Mouse (Mus musculus): ENCODE measurements at regions not wholly inside any gene's neighbourhood (a gene's known extent, or its start where the extent isn't known, plus 50 kb on each side); places are given as distances from the start of the nearest gene placed in this dataset.
"Not testable (repeated sequence)": the region's sequence is repeated elsewhere in the genome, so short reads cannot be mapped to it uniquely, and the experiment has no call there.

DNA sequence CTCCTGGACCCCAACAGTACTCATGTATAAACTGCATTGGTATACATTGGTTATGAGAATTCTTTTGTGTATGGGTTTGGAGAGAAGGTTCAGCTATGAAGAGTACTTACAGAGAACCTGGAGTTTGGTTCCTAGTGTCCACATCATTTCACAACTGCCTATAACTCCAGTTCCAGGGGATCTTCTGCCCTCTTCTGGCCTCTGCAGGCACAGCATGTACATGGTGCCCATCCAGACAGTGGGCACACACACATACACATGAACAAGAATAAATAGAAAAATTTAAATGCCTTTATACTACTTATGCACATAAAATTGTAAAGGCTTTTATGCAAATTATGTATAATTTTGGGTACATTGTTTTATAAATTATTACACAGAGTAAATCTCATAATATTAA is 59.9 kb upstream of the Spon1 start:
- no peak for DNase-seq

DNA sequence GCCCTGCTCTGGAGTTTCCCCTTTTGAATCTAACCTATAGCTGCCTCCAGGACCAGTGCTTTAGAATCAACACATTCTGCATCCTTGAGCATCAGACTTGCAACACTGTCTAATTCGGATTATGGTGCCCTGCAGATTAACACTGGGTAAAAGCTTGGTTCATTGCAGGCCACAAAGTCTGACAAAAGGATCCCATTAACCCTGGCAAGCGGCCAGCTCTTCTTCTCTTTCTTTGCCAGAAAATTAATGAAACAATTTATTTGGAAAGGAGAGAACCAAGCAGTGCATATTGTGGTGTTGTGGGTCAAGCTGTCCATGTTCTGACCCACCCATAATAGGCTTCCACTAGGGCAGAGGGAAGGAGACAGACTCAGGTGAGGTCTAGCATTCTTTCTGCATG is 58.2 kb upstream of the Spon1 start:
- DNase-seq = peak; percentile 17

DNA sequence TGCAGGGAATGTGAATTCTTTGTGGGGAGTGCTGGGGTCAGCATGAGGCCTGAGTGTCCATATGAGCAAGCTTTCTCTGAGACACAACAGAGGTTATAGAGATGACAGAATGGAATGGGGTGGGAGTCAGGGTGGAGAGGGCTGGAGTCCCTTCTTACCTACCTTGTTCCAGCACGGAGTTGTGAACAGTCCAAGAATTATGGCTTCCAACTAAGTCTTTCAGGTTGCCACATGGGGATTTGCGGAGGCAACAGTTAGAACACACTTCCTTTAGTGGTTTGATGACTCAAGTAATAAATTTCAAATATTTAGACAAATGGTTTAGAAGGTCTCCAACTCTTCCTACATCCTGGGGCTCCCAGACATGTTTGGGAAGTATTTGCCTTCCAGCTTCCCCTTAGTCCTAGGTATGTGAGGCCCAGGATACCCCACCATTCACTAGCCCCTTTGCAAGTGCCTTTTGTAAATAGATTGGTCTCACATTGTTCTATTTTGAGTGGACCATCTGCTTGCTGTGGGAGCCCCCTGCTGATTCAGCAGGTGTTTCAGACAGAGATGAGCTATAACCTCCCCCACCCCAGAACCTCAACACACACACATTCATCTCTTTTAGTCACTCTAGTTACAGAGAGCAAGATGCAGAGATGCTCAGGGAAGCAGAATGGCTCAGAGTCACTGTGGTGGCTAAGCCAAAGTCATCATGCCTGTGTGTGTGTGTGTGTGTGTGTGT is 55.1 kb upstream of the Spon1 start:
- no peak for DNase-seq

DNA sequence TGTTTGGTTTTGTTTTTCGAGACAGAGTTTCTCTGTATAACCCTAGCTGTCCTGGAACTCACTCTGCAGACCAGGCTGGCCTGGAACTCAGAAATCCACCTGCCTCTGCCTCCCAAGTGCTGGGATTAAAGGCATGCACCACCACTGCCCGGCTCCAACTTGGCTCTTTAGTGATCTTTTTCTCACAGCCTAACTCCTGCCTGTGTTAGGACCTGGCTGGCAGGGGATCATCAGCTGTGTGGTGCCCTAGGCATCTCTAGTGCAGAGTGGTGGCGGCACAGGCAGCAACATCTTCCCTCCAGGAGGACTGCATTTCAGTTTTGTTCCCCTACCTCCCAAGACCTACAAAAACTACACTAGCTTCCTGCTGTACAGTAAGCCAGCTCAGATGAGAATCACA is 54.4 kb upstream of the Spon1 start:
- DNase-seq = not testable (repeated sequence)
